Mouse (Mus musculus) mature B cell (primary cell): ENCODE results near the gene Gm4553.
"Not testable (repeated sequence)": the region's sequence is repeated elsewhere in the genome, so short reads cannot be mapped to it uniquely, and the experiment has no call there.

Source experiments
- in situ Hi-C: fragments of 300-500 bp; cut with MboI; formaldehyde crosslinking; loops from 2 replicates; pipeline ENCODE4 v1.14.3; 2019

The Gm4553 gene

DNA sequence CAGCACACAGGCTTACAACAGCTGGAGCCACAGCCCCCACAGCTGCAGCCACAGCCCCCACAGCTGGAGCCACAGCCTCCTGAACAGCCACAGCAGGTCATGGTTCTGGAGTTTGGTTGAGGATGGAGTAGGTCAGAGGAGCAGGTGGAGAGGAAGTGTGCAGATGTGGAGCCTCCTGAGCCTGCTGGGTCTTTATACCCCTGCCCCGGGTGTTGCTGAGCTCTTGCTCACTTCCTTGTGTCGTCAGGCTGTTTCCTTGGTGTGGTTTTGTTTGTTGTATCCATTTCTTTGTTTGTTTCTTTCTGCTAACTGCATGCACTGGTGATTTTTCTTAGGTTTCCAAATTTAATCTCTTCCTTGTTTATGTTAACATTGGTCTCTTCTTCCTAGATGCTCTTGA is 29.6 kb downstream of the Gm4553 start, which contains the start of gene Gm39115:
Gene Gm39115, minus strand, starts transcription at position 101 of the 400 bp plus-strand sequence.
- in situ Hi-C loops, result not testable (repeated sequence)

DNA sequence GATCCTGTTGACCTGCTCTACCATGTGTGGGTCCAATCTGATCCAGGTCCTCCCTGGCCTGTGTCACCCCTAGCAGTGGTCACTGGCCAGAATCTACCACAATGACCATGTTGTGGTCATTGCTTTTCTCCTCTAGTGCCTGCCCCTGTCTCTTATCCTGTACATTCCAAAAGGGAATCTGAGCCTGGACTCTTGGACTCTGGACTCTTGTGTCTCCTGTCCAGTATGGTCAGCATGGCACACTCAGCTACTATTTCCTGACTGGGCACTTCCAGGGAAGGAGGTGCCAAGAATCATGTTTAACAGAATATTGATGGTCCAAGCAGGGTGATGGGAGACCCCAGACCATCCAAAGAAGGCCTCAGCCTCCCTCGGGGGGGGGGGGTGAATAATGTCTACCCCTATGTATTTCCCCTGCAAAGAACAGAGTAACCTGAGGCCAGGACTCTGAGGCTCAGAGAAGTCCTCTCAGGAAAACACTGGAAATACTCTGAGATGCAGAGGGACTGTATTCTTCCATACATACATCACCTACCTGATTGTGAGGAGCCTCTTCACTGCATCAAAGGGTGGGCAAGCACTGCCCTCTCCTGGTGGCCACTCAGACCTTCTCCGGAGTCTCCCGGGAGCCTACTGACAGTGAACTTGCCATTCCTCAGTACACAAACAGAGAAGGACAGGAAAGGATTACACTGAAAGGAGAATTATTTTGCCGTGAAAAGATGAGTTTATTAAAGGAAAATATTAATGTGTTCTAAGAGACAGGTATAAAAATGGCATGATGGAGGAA is 31.1 kb downstream of the Gm4553 start:
- in situ Hi-C loops, result no loop called here

DNA sequence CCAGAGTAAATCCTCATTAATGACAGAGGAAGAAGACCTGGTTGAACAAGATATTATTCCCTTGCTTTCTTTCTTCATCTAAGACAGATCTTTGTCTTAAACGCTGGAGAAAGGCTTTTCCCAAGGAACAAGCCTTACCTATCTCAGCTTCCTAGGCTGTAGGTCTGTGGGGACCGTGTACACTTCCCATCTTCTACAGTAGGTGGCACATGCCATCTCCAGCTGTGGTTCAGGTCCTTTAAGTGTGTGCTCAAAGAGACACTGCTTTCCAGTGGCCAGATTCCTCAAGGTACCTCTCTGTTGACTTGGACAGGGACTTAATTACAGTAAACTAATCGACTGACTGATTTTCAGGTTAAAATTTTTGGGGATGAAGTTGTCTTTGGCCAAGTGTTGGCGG is 36.7 kb downstream of the Gm4553 start:
- in situ Hi-C loops, result no loop called here

DNA sequence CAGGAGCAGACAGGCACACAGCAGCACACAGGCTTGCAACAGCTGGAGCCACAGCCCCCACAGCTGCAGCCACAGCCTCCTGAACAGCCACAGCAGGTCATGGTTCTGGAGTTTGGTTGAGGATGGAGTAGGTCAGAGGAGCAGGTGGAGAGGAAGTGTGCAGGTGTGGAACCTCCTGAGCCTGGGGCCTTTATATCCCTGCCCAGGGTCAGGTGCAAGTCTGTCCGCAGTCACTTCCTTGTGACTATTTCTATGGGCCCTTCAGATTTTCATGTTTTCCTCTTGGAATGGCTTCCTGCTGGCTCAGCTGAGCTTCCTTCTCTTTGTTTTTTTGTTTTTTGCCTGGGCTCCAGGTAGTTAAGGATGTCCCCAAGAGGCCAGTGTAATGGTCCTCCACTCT is 44.9 kb downstream of the Gm4553 start, which contains the start of gene Gm45618:
Gene Gm45618, minus strand, starts transcription at position 101 of the 400 bp plus-strand sequence.
- in situ Hi-C loops, result not testable (repeated sequence)

DNA sequence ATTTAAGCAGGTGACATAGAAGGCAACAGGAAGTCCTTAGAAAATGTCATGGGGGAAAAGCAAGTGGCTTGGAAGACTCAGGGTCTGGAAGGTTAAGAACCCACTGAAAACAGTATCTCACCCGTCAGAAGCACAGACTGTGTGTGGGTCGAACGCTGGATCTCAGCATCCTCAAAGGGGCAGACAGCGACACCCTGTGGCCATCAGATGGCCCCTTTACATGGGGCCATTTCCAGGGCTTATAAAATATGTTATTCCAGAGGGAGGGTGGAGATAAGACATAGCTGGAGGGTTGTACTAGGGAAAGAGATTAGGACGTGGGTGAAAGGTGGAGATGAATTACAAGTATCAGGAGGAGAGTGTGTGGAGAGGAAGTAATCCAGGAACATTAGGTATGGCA is 45.9 kb downstream of the Gm4553 start:
- in situ Hi-C loops, result no loop called here
